Mouse (Mus musculus) small intestine, adult 2 months (tissue): ENCODE measurements around the gene Fzd7. TPM values are rescaled to one million over a fixed set of nuclear protein-coding genes. Genes with fewer than 3 reads are reported as not detected.

ENCODE experiments used
- H3K27ac ChIP-seq: fragments of 200-500 bp; 2 replicates; pipeline ENCODE4 v1.5.1; 2012; ENCODE audit warnings: low read depth, low read length, control low read depth, inconsistent platforms; ENCODE audit not compliant: insufficient read depth
- H3K27me3 ChIP-seq: fragments of 200-500 bp; 2 replicates; pipeline ENCODE4 v1.6.1; 2012; ENCODE audit warnings: mild to moderate bottlenecking, moderate library complexity, low read length, inconsistent platforms; ENCODE audit not compliant: control insufficient read depth, insufficient read depth
- H3K36me3 ChIP-seq: fragments of 200-500 bp; 2 replicates; pipeline ENCODE4 v1.6.1; 2012; ENCODE audit warnings: mild to moderate bottlenecking, low read length, control low read depth, inconsistent platforms; ENCODE audit not compliant: control insufficient read depth, insufficient read depth
- H3K4me1 ChIP-seq: fragments of 200-500 bp; 2 replicates; pipeline ENCODE4 v1.6.1; 2012; ENCODE audit warnings: low read length, inconsistent platforms, mixed read lengths; ENCODE audit not compliant: control insufficient read depth, insufficient read depth, insufficient read length
- H3K4me3 ChIP-seq: fragments of 200-500 bp; 2 replicates; pipeline ENCODE4 v1.5.1; 2012; ENCODE audit warnings: low read depth, mild to moderate bottlenecking, control low read depth, inconsistent platforms, low read length, moderate library complexity
- CTCF ChIP-seq: fragments of 200-500 bp; IDR thresholded peaks from 2 replicates; pipeline ENCODE4 v1.5.1; 2012; ENCODE audit warnings: low read depth, mild to moderate bottlenecking, control low read depth, inconsistent platforms, low read length, moderate library complexity, mixed read lengths; ENCODE audit not compliant: insufficient replicate concordance, insufficient read length; ENCODE audit errors: extremely low read depth
- POLR2A ChIP-seq: fragments of 200-500 bp; IDR thresholded peaks from 2 replicates; pipeline ENCODE4 v1.6.1; 2012; ENCODE audit warnings: low read depth, mild to moderate bottlenecking, control low read depth, inconsistent platforms, low read length, moderate library complexity
- WGBS: fragments of 180-500 bp; shearing (Covaris S2); methylation state at CpG from one replicate; pipeline ENCODE4 v1.1.7; 2018; 5-methylcytosine and 5-hydroxymethylcytosine counted together
- polyA plus RNA-seq: library from polyadenylated mRNA; depleted of rRNA; stranded (reverse); fragments of >200 nt; gene quantifications from 2 replicates; pipeline ENCODE4 v1.2.3, GENCODE M21; 2012; rRNA removed

Gene Fzd7
- polyA plus RNA-seq, 1 experiment, result 15.1 TPM

DNA sequence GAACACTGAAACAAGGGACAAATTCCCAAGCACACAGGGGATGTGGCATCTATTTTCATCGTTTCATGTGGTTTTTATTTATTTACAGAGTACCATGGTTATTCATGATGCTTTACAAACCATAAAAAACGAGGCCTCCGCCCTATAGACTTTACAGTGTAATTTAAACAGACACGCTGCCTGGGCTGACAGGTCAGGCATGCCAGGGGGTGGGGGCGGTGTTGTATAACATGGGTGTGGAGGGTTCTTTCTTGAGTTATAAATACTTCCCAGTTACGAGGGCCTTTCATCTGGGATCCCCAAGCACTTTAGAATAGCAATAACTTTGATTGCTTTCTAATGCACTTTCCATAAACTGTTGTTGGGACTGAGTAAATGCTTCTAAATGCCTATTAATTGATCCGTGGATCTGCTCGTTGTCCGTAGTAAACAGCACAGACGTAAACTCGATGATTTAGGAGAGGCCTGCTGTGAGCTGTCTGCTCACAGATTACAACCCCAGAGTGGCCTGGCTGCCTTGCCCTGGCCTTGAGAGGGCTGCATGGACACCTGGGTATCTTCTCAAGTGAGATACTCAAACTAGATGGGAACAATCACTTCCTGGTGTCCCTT, 38.1 kb downstream of the Fzd7 start:
- H3K27ac ChIP-seq, result no peak overlapping the region
- no peak overlapping the region for H3K4me3 ChIP-seq
- peaks cover 8% of the 10 kb centered on the region for H3K4me1 ChIP-seq
- WGBS, result 24% methylated on average over 11 of the region's 11 CpGs
- no peak for TF ChIP-seq POLR2A
- no peak for TF ChIP-seq CTCF
- no peaks in the 10 kb centered on the region for H3K36me3 ChIP-seq
- H3K27me3 ChIP-seq, result no peaks in the 10 kb centered on the region

DNA sequence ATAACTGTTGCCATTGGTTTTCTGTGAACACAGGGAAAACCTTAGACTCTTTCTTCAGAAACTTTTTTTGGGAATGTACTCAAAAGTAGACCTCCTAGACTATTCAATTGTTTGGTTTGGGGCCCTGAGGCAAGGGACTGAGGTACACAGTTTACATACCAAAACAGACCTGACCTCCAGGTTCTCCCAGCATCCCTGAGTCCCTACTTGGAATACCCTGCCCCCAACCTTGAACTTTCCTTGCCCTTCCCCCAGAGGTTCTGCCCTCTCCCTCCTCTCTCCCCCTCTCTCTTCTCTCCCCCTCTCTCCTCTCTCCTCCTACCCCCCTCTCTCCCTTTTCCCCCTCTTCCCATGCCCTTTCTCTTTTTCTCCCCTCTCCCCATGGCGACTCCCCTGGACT, 40.2 kb downstream of the Fzd7 start:
- no peaks in the 10 kb centered on the region for H3K36me3 ChIP-seq
- no peak overlapping the region for H3K27ac ChIP-seq
- H3K4me3 ChIP-seq, result no peak overlapping the region
- H3K27me3 ChIP-seq, result no peaks in the 10 kb centered on the region
- 94% methylated on average over 1 of the region's 1 CpGs for WGBS
- H3K4me1 ChIP-seq, result peaks cover 4% of the 10 kb centered on the region
- TF ChIP-seq CTCF (no peak), POLR2A (no peak)

DNA sequence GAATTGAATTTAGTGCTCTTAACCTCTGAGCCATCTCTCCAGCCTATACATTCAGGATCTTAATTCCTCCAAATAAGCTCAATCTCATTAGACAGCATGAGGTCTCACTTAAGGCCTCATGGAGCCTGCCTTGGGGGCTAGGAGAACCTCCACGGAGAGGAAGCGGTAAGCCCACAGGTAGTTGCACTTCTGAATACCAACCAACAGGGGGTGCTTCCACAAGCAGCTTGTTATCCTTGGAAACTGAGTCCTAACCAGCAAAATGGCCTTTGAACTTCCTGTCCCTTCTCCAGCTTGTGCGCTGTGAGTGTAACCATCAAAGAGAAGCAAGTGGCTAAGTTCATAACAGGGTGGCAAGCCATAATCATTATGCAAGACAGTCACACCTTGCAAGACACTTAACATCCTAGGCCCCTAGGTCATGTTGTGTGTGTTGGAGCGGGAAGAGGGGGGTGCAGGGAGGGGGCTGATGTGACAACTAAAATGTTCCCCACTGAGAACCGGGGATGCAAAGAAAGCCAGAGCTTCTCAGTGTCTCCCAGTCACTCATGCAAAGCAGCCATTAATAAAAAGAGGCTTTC, 41.2 kb downstream of the Fzd7 start:
- Histone ChIP-seq H3K27ac (no peak overlapping the region), H3K36me3 (no peaks in the 10 kb centered on the region), H3K27me3 (no peaks in the 10 kb centered on the region), H3K4me3 (no peak overlapping the region), H3K4me1 (peaks cover 4% of the 10 kb centered on the region)
- no peak for TF ChIP-seq POLR2A
- 87% methylated on average over 5 of the region's 5 CpGs for WGBS

DNA sequence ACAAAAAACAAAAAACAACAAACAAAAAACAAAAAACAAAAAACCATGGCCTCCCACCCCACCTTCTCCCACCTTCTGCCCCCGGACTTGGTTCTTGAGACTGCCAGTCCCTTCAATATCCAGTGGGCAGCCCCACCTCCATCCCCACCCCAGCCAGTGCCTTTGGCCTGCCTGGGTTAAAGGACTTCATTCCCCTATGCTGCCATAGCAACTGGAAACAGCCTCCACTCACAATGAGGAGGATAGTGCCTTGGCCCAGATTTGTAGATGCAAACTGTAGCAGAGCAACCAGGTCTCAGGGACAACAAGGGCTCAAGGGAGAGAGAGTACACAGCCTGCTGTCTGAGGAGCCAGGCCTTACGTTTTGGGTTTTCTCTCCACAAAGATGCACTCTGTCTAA, 41.8 kb downstream of the Fzd7 start:
- 92% methylated on average over 2 of the region's 2 CpGs for WGBS
- Histone ChIP-seq H3K4me1 (peaks cover 4% of the 10 kb centered on the region), H3K36me3 (no peaks in the 10 kb centered on the region), H3K27me3 (no peaks in the 10 kb centered on the region), H3K4me3 (no peak overlapping the region), H3K27ac (no peak overlapping the region)
- TF ChIP-seq POLR2A (no peak), CTCF (no peak)

DNA sequence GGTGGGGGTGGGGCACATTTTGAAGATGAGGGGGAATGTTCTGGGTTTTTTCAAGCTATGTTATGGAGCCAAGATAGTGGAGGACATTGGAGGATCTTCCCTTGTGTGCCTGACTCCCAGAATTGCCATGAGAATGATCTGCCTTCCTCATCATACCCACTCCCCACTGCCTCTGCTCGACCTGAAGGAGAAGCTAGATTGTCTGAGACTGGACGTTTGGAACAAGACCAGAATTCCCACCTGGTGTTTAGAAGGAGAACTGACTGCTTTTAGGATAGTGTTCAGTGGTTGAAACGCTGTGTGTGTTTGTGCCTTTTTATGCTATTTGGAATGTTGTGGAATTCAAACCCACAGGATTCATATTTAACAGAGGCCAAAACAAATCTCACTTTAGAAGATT, 42.5 kb downstream of the Fzd7 start:
- Histone ChIP-seq H3K36me3 (no peaks in the 10 kb centered on the region), H3K4me3 (no peak overlapping the region), H3K27me3 (no peaks in the 10 kb centered on the region), H3K4me1 (peaks cover 4% of the 10 kb centered on the region), H3K27ac (no peak overlapping the region)
- WGBS, result 49% methylated on average over 3 of the region's 3 CpGs
- no peak for TF ChIP-seq POLR2A
- no peak for TF ChIP-seq CTCF

DNA sequence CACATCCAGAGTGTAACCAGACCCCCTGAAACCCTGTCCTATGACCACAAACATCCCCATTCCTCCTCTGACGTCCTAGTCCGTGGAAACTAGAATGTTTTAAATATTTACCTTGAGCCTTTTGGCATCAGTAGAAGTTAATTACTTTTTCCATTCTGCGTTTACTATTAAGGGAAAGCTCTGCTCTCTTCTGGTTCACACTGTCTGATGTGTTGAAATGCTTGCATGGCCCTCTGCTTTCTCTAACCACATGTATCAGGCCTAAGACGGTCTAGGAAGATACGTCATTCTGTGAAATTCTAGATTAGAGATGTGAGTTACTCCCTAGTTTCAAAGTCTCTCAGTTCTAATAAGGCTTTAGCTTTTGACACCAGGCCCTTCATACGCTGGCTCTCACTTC, 45.0 kb downstream of the Fzd7 start:
- Histone ChIP-seq H3K36me3 (no peaks in the 10 kb centered on the region), H3K4me1 (no peaks in the 10 kb centered on the region), H3K27me3 (no peaks in the 10 kb centered on the region), H3K27ac (no peak overlapping the region), H3K4me3 (no peak overlapping the region)
- TF ChIP-seq POLR2A (no peak), CTCF (no peak)
- 89% methylated on average over 6 of the region's 6 CpGs for WGBS

DNA sequence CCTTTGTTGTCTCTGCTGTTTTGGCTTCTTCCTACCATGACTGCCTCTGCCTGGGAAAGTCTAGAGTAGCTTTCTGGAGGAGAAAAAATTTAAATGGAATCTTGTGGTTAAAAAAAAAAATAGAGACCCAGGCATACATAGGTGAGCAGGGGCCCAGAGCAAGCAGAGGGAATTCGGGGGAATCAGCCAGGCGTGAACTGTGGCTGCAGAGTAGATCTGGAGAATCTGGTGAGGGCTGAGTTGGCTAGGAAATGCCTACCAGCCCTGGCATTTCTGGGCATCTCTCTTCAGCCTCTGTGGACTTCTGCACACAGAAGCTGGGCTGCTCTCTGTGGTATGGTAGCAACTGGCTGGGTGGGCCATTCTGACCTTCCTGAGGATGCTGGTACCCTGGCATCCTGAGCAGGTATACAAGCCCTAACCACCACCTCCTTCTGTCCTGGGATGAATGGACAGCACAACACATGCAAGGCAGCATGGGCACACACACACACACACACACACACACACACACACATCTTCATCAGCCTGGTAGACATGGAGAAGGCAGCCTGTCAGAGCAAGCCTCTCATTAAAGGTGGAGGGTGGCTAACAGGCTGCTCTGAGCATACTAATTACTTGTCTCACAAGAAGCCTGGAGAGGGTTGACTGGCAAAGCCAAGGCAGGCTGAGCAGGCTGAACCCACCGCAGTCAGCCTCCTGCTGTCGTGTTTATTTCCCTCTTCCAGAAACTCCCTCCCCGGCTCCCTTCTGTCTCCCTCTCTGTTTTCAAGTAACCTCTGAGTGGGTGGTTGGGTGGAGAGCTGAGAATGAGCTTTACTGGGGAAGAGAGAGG, 53.0 kb downstream of the Fzd7 start:
- no peaks in the 10 kb centered on the region for H3K27me3 ChIP-seq
- 75% methylated on average over 5 of the region's 5 CpGs for WGBS
- TF ChIP-seq POLR2A (no peak), CTCF (no peak)
- H3K27ac ChIP-seq, result no peak overlapping the region
- H3K4me1 ChIP-seq, result no peaks in the 10 kb centered on the region
- H3K4me3 ChIP-seq, result no peak overlapping the region
- no peaks in the 10 kb centered on the region for H3K36me3 ChIP-seq

Other genes with a start within 250 kb of the Fzd7 start
- gene Als2, start 245.2 kb upstream of the Fzd7 start, polyA plus RNA-seq, result 4.1 and 9.2 TPM in 2 replicates
- not detected in 2 replicates for gene Cdk15, start 225.5 kb upstream of the Fzd7 start, polyA plus RNA-seq
- gene Gm973, start 33.8 kb downstream of the Fzd7 start, polyA plus RNA-seq, result 0.10 and 0.13 TPM in 2 replicates
- 1.4 and 2.2 TPM in 2 replicates for gene Sumo1, start 188.4 kb downstream of the Fzd7 start, polyA plus RNA-seq
- 4.1 and 8.2 TPM in 2 replicates for gene Nop58, start 202.5 kb downstream of the Fzd7 start, polyA plus RNA-seq